Mouse (Mus musculus): ENCODE measurements at regions not wholly inside any gene's neighbourhood (a gene's known extent, or its start where the extent isn't known, plus 50 kb on each side); places are given as distances from the start of the nearest gene placed in this dataset.
"Not testable (repeated sequence)": the region's sequence is repeated elsewhere in the genome, so short reads cannot be mapped to it uniquely, and the experiment has no call there.

DNA sequence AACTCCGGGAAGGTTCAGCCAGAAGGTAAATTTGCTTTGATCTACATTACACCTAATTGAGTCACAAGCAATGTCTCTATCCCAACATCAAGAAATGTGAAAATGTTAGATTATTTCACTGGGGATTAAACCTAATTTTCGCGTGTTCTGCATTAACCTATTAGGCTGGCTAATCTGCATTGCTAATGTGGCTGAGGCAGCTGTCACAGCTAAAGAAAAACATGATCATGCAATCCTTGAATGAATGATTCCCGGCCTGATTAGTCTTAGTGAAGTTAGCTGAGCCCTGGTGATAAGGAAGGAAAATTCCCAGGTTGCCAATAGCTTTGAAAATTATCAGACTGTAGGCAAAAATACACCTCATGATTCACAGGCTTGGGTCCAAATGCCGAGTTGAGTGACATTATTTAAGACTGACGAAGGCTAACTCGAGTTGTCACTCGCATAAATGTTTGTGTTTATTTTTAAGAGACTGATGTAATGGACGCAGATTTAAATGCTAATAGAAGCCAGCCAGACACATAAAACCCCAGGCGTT, 131.5 kb upstream of the Kiz start:
- DNase-seq (ENCODE audit: low spot score): no peak

DNA sequence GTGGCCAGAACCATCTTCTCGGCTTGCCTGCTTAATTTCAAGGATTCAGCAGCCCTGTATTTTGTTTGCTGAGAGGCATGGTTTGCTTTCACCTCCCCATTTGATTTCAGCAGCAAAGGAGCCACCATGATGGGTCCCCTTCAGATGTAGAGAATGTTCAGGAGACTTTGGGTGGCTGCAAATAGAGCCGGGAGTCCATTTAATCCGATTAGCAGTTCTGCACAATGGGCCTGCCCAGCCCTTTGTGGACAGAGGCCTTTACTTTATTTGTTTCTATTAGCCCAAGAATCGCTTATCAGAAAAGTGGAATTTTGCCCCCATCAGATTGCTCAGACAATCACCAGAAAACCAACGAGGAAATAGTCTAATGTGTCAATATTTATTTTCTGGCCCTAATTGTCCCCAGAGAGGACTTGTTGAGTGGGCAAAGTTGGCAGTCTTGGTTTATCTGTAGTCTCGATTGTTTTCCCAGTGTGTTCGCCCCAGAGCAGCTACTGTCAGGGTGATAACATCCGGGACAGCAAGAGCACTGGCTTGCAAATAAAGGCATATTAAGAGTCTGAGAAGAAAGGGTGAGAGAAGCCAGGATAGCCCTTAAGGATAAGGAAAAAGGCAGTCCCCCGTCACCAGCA, 130.6 kb upstream of the Kiz start:
- no peak for DNase-seq (ENCODE audit: low spot score)

DNA sequence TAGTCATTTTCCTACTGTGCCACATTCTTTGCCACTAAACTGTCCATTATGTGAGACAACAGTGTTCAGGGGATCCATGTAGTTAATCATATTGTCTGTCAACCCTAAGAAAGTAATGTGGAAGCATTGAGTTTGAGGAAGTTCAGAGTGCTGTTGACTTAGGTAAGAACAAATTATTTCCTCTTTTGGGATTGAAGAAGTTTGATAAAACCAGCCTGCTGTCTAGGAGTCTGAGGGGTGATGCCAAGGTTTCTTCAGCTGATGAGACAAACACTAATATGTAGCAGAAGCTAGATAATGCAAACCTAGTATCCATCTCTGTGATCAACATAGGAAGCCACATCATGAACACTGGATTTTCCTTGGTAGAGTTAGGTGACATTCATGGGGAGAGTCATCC, 127.0 kb upstream of the Kiz start:
- no peak for DNase-seq (ENCODE audit: low spot score)

DNA sequence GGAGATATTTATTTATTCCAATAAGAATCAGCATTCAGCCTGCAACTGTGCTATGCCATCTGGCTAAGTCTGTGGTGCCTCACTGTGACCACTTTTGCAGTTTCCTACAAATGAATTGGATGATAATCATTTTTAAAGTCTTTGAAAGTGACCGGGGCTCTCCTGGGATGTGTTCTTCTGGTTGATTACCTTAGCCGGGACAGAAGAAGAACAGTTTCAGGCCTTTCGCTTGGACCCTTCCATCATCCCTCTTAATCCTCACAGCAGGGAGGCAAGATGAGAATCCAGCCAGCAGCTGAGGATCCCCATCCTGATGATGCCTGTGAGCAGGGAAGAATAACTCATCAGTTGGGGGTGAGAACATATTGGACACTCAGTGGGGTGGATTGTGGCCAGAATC, 124.6 kb upstream of the Kiz start:
- no peak for DNase-seq (ENCODE audit: low spot score)

DNA sequence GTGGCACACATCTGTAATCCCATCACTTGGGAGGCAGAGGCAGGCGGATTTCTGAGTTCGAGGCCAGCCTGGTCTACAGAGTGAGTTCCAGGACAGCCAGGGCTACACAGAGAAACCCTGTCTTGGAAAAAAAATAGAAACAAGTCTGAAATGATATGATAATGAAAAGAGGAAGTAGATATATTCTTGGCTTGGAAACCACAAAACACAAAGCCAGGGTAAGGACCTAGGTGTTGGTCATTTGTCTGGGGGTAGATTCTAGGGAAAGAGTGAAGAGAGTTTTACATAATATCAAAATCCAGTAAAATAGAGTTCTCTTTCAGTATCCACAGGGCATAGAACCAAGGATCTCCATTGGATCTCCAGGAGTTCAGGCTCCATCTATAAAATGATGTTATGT, 122.8 kb upstream of the Kiz start:
- DNase-seq (ENCODE audit: low spot score): not testable (repeated sequence)

DNA sequence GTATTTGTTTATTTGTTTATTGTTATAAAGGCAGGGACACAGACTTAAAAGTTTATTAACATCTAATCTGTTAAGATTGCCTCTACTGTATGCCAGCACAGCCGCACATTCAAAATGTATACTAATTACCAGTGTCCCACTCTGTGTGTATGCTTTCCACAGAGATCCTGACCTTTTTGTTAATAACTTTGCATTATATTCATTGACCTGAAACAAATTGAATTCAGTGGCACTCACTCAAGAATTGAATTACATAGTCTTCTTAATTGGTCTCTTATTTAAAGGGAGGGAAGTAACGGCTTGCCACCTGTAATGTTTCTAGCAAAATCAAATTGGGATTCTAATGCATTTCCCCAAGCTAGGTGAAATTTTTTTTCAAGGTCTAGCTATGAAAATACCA, 111.3 kb upstream of the Kiz start:
- no peak for DNase-seq (ENCODE audit: low spot score)

DNA sequence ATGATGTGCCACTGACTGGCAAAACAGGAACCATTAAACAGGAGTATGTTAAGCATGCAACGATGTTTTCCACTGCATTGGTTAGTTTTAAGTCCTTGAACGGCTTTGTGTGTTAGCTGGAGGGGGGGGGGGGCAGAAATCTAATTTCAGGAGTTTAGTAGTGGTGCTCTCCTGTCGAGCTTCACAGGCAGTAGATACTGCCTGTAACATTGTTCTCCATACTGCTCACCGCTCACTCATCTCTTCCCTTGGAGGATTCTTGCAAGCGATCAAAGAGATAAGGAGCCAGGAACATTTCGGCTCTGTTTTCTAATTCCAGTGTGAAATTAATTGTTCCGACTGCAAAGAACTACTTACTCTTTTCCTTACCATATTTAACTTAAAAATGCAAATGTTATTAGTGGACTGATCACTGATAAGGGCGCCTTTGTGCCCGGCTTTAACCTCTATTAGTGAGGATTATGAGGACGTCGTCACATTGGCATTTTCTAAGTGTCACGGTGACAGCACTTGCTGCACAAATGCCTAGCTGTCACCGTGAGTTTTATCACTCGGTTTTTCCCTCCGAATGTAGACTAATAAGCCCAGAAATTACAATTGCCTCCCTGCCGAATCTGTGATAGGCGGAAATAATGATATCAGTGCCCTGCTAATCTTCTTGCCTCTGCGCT, 110.5 kb upstream of the Kiz start:
- DNase-seq (ENCODE audit: low spot score): no peak

DNA sequence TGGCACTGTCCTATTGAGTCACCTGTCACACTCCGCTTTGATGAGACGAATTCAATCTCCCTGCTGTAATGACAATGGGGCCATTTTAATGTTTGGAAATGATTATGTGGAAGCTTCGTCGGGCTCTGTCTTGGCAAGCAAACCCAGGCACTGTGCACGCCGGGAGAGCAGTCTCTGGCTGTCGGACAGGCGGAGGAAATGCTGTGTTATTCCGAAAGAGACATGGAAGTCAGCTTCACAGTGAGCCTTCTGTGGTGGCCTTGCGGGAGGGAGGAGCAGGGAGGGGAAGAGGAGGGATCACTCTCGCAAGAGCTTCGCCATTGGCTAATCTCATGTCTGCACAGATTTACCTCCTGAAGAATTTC, 110.0 kb upstream of the Kiz start:
- no peak for DNase-seq (ENCODE audit: low spot score)

DNA sequence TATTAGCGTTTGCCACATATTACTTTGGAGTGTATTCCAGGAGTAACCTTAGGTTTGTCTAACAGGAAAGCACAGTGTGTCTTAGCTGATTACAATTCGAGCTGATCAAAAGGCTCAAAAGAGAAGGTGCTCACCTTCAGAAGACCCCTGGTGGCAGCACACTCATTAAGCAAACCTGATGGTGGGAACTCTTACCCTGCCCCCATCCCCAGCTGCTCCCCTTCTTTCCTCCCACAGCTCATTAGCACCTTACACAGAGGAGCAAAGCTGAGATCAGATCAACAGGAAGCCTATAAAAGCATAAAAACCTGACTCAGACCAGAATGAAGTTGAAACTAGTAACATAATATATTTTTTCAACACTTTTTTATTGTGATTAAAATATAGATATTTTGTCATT, 101.7 kb upstream of the Kiz start:
- DNase-seq (ENCODE audit: low spot score): no peak

DNA sequence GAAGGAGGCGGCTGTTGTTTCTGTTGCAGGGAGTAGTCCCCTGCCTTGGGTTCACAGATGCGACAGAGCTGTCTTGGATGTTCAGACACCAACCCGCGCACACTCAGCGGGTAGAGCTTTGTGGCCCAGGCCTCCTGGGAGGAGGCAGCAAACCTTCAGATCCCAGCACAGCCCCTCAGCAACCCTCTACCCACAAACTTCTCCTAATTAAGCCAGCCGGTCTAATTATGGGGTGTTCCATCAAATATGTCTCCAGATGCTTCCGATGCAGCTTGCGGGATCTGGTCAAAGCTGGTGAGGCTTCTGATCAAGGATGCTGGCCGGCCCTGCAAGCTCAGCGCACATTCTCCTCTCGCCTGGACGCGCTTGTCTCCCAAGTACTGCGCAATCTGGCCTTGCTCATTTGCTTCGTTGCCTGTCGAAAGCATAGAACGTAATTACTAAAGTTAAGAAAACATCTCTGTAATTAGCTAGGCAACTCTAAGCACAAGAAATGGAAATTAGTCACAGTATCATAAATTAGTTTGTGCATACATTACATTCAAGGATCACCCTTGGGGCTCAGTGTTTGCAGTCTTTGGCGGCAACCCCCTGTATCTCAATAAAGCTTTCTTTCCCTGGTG, 92.0 kb upstream of the Kiz start:
- no peak for DNase-seq (ENCODE audit: low spot score)

DNA sequence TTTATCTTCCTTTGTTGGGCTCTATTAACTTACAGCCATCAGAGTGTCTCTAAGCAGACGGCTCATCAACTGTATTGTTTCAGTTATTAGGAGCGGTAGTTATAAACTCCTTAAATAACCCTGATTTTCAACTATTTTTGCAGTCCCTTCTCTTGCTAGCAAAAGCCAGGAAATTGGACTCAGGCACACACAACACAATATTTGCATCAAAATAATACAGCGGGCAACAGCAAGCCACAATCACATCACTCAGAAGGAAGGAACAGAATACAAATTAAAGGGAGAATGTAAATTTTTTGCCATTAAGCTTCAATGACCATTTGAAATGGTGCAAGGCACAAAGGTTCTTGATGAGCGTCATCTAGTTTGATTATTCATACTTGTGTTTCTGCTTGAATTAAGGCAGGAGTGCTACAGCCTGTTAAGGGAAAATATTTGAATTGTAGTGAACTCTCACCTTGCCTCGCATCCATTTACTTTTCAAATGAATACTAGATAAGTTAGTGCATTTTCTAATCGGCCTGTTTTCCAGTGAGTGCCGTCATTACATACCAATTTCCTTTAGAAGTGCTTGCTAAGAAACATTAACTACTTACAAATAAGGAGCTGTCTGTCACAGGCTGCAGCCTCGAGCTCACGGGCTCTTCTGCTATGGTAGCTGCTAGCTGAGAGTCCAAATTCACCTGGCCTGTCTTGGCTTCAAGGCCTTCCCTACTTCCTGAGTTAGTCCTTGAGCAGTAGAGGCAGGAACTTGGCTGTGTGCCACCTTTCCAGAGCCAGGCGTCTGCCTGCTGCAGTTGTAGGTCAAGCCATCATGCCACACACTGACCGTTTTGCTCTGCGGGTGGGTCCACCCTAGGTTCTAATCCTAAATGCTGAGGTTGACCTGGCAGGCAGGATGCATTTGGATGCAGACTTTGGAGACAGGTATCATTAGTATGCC, 91.1 kb upstream of the Kiz start:
- no peak for DNase-seq (ENCODE audit: low spot score)

DNA sequence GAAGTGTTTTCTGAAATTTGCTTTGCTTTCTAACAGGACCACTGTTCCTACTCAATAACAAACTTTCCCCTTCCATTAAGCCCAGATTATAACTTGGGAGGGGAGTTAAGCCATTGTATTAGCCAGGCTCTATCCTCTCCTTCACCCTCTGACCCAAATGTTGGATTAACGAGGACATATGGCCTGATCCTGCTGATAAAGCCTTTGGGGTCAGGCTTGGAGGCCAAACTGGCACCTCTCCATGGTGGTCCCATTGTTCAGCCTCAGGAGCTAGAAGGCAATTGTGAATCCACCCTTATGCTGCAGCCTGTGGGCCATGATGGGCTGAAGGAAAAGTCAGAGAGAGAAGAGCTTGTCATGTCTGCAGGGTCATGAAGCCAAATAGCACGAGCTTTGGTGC, 80.8 kb upstream of the Kiz start:
- no peak for DNase-seq (ENCODE audit: low spot score)

DNA sequence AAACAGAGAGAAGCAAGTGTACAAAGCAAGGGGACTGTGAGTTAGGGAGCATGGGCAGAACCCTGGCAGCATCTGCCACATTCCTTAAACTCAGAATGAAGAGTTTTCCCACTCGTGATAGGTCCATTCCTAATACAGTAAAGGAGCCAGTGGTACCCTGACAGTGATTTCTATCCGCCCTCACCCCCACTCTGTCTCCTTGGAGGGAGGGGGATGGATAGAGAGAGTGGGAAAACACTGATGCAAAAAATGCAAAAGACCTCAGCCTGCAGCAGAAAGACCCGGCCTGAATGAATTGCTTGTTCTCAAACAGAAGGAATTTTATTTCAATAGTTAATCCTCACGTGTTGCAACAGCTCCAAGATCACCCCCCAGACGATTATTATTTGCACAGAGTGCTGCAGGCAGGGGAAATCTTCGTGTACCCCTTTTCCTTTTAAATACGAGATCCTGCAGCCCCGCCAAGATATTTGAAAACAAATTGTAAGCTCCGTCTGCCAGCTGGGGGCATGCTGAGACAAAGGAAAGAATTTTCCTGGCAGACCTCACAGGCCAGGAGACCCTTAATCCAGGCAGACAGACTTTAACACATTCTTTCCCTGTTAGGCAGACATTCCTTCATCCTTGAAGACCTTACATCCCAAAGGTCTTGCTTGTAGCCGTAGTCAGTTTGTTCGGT, 68.4 kb upstream of the Kiz start:
- DNase-seq (ENCODE audit: low spot score): no peak

DNA sequence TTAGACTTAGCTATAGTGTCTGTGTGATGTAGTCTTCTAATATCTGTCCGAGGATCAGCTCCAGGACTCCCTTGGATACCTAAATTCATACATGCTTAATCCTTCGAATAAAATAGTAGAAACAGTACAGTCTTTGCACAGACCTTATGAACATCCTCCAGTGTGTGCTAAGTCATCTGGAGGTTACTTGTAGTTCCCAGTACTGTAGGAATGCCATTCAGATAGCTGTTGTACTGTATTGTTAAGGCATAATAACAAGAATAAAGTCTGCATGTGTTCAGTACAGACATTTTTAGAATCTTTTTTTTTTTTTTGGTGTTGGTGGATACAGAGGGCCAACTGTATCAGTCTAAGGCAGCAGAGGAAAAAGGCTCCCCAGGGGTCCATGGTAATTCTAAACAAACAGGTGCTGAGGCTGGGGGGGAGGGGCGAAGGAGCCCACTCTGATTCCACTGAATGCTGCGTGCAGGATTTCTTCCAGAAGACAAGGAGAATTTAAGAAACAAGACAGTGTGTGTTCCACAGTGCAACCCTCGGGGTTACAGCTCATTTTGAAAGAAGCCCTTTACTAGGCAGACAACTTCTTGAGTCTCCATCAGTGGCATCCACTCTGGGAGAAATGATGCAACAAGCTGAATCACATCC, 67.7 kb upstream of the Kiz start:
- no peak for DNase-seq (ENCODE audit: low spot score)

DNA sequence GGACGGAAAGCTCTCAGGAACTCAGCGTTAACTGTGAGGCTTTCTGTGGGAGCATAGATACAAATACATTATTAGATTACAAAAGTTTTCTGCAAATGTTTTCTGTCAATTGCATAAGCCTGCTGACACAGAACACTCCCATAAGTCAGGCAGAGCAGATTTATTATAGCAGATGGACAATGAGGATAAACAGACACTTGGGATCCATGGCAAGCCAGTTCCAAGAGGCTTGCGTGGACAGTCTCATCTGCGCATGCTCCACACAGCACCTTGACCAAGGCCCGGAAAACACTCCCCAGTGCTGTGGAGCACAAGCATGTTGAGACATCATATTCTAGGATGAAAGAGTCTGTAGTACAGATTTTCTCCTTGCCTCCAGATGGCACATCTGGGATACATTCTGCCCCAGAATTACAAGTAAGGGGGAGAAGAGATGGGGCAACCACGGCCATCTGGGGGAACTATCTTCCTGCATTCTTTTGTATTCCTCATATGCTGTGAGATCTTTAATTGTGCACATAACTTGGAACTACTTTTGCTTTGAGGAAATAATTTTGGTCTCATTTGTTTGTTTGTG, 62.7 kb upstream of the Kiz start:
- no peak for DNase-seq (ENCODE audit: low spot score)

DNA sequence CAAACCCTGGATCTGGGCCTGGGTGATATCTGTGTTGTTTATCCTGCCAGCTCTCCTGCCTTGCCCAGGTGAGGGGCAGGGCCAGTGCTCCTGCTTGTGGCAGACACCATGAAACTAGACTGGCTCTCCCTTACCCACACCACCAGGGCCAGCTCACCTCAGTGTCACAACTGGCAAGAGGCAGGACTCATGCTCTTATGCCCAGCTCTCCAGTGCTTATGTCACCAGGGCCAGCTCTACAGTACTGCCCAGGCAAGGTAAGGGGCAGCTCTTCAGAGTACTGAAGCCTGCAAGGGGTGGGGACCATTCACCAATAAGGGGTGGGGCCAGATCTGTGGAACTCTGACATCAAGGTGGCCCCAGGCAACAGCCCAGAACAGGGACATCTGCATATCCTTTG, 52.7 kb upstream of the Kiz start:
- DNase-seq (ENCODE audit: low spot score): no peak

Measured in ovary, postnatal 10 days (tissue).